Mouse (Mus musculus) adrenal gland, postnatal 36 days (tissue): Measurements from ENCODE around the gene Cd24a. TPM values are rescaled to one million over a fixed set of nuclear protein-coding genes. Genes with fewer than 3 reads are reported as not detected.

Experiments
- DNase-seq, 2 experiments: peaks; one replicate each; pipeline ENCODE4 v3.0.0; 2021; ENCODE audit warnings: mixed read lengths in 1 of 2
- total RNA-seq, 2 experiments: library from RNA; stranded (reverse); gene quantifications; 2 replicates each; pipeline ENCODE4 v1.2.3; 2021

Gene Cd24a
- total RNA-seq, 2 experiments from 2014 or later: 28.2 to 40.1 TPM

DNA sequence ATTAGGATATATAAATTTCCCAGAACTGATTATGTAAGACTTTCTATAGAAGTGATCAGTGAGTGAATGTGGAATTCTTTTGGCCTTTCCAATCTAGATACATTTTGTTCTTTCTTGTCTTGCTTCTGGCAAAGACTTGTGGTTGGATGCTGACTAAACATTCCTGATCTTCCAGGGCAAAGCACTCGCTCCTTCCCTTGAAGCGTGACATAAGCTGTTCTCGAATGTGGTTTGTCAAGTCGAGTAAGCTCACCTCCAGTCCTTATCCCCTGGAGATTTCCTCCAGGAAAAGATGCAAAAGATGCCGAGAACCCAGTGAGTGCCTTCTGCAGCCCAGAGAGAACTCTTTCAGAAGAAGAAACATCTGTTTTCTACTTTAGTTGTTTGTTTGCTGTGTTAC, 51.1 kb downstream of the Cd24a start:
- DNase-seq: no peak

DNA sequence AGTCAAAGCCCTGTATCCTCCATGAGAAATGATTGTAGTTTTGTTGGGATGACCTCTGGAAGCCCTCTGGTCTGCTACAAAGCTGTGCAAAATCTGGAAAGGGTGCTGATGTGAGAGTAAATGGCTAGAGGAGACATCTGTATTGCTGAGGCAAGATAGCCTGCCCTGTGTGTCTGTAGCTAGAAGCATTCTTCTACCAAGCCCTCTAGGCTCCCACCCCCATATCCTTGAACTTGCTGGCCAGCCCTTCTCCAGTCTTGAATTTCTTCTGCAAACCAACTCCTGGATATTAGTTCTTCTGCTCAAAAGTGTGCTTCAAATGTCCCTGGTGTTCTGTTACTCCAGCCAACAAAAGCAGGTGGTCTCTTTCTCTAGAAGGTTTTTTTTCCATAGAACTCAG, 51.8 kb downstream of the Cd24a start:
- no peak for DNase-seq

DNA sequence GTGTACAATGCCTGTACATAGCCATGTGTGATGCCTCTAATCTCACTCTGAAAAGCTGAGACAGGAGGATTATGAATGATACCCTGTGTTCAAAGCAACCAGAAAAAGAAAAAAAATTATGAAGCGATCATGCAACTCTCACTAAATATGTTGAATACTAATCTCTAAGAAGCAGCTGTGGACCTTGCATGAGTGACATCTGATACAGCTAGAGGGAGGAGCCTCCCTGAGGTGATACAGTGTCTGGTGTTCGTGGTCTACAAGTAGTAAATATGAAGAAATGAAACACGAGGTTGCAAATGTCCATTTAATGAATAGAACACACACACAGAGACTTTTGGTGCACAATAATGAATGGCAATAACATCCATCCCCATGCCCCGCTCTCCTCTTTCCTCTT, 52.5 kb downstream of the Cd24a start:
- no peak for DNase-seq

DNA sequence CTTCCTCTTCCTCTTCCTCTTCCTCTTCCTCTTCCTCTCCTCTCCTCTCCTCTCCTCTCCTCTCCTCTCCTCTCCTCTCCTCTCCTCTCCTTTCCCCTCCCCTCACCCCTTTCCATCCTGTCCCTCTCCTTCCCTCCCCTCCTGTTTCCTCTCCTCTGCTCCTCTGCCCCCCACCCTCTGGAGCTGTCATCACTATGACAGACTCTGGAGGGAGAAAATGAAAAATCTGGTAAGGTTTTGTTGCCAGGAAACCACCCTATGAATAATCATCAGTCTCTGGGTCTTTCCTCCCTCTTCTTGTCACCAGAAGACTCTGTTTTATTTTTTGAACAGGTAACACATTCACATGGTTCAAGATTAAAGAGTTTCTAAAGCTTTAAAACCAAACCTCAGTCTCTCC, 53.0 kb downstream of the Cd24a start:
- no peak for DNase-seq

DNA sequence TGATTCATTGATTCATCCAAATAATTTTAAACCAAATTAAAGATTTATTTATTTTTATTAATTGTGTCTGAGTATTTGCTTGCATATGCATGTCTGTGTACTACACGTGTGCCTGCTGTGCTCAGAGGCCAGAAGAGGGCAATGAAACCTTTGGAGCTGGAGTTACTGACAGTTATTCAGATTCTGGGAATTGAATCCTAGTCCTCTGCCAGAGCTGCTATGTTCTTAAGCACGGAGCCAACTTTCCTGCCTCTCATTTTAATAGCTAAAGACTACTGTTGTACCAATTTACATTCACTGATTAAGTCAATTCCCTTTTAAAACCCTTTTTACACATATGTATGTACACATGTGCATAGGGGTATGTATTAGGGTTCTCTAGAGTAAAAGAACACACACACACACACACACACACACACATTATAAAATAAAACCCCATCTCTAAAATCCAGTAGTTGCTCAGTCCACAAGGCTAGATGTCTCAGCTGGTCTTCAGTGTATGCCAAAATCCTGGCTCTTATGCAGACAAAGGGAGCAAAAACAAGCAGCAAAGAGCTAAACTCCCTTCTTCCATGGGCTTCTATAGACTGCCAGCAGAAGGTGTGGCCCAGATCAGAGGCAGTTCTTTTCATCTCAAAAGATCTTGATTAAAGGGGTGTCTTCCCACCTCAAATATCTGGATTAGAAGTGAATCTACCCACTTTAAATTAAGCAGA, 53.7 kb downstream of the Cd24a start:
- no peak for DNase-seq

DNA sequence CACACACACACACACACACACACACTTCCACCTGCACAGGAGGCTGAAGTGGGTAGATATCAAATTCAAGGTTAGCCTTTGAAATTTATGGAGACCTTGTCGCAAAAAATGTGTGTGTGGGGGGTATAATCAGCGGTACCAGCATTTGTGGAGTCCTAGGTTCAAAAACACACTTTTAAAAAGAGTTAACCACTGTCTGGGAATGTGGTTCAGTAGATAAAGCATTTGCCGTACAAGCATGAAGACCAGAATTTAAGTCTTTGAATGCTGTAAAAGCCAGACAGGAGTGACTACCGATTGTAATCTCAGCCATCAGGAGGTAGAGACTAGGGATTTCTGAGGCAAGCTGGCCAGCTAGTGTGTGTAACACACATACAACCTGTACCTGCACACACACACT, 55.0 kb downstream of the Cd24a start:
- DNase-seq: no peak

Other genes starting within 250 kb of the Cd24a start
- gene Bend3, start 99.5 kb upstream of the Cd24a start, total RNA-seq: 1 to 10 TPM; 6.1 to 6.2 TPM
- gene Gm9803, start 54.2 kb upstream of the Cd24a start, total RNA-seq: 10 to 100 TPM in 1 of 2 experiments, not detected in 1; 12.0 TPM
- 10 to 100 TPM; 65.3 to 67.7 TPM for gene 1700021F05Rik, start 37.3 kb upstream of the Cd24a start, total RNA-seq